Mouse (Mus musculus): ENCODE data around the gene Gm10310.
"Not testable (repeated sequence)": the region's sequence is repeated elsewhere in the genome, so short reads cannot be mapped to it uniquely, and the experiment has no call there.

Gm10310 gene

GRCm38 (mm10) chr10:129984962-129985361 lies at the start of gene Gm10310:
Gene Gm10310, minus strand, starts transcription at chr10:129985062.
- not testable (repeated sequence) for DNase-seq (ENCODE audit: low spot score)

GRCm38 (mm10) chr10:130030048-130030447 lies 45.2 kb upstream of the Gm10310 start, which contains the start of gene Olfr821:
Gene Olfr821, plus strand, starts transcription at chr10:130030348.
- no peak for DNase-seq (ENCODE audit: low spot score)

GRCm38 (mm10) chr10:130012321-130012720 lies 27.5 kb upstream of the Gm10310 start, which contains the start of gene Olfr820:
Gene Olfr820, plus strand, starts transcription at chr10:130012621.
- DNase-seq (ENCODE audit: low spot score), result no peak

GRCm38 (mm10) chr10:130005366-130005765 lies 20.5 kb upstream of the Gm10310 start:
- DNase-seq (ENCODE audit: low spot score), result not testable (repeated sequence)

- not testable (repeated sequence) for DNase-seq (ENCODE audit: low spot score)
These were observed 19.2 kb upstream of the Gm10310 start for GRCm38 (mm10) chr10:130004104-130004503.

- DNase-seq (ENCODE audit: low spot score), result not testable (repeated sequence)
These were observed 3.0 kb downstream of the Gm10310 start for GRCm38 (mm10) chr10:129981867-129982266.

- DNase-seq (ENCODE audit: low spot score), result not testable (repeated sequence)
These were observed 8.8 kb downstream of the Gm10310 start, which contains the start of gene Olfr247 for GRCm38 (mm10) chr10:129976040-129976439. Gene Olfr247, minus strand, starts transcription at chr10:129976140.

GRCm38 (mm10) chr10:129972994-129973393 lies 11.9 kb downstream of the Gm10310 start:
- not testable (repeated sequence) for DNase-seq (ENCODE audit: low spot score)

- not testable (repeated sequence) for DNase-seq (ENCODE audit: low spot score)
These were observed 17.7 kb downstream of the Gm10310 start, which contains the start of gene Olfr819 for GRCm38 (mm10) chr10:129967166-129967565. Gene Olfr819, minus strand, starts transcription at chr10:129967266.

- not testable (repeated sequence) for DNase-seq (ENCODE audit: low spot score)
These were observed 18.6 kb downstream of the Gm10310 start for GRCm38 (mm10) chr10:129966232-129966631.

GRCm38 (mm10) chr10:129949000-129949399 lies 35.9 kb downstream of the Gm10310 start, which contains the start of gene Olfr818:
Gene Olfr818, minus strand, starts transcription at chr10:129949100.
- DNase-seq (ENCODE audit: low spot score), result no peak
